Mouse (Mus musculus) midbrain, embryonic 11.5 days (tissue): ENCODE data around the gene Rerg. TPM values are rescaled to one million over a fixed set of nuclear protein-coding genes. Genes with fewer than 3 reads are reported as not detected.

Experiments
- ATAC-seq: fragments of 200-750 bp; cut with Nextera tagmentation; 2 replicates; pipeline ENCODE4 v1.8.0; 2017; ENCODE audit warnings: moderate TSS enrichment, moderate library complexity; ENCODE audit not compliant: low FRiP score
- DNase-seq: peaks from one replicate; pipeline ENCODE4 v3.0.0; 2015; ENCODE audit warnings: low spot score; ENCODE audit errors: missing footprints
- H3K27ac ChIP-seq: fragments of 300-500 bp; sonication (generic); 2 replicates; pipeline ENCODE4 v1.5.1; 2014; ENCODE audit warnings: low read depth, low read length
- H3K27me3 ChIP-seq: fragments of 300-500 bp; sonication (generic); 2 replicates; pipeline ENCODE4 v1.6.1; 2014; ENCODE audit warnings: mild to moderate bottlenecking, low read length, moderate library complexity, mixed read lengths; ENCODE audit not compliant: control insufficient read depth, insufficient read depth
- H3K36me3 ChIP-seq: fragments of 300-500 bp; sonication (generic); 2 replicates; pipeline ENCODE4 v1.6.1; 2014; ENCODE audit warnings: mild to moderate bottlenecking, low read length, moderate library complexity, mixed read lengths; ENCODE audit not compliant: control insufficient read depth, insufficient read depth
- H3K4me1 ChIP-seq: fragments of 300-500 bp; sonication (generic); 2 replicates; pipeline ENCODE4 v1.6.1; 2014; ENCODE audit warnings: low read length; ENCODE audit not compliant: control insufficient read depth, insufficient read depth
- H3K4me2 ChIP-seq: fragments of 300-500 bp; sonication (generic); 2 replicates; pipeline ENCODE4 v1.6.1; 2014; ENCODE audit warnings: mild to moderate bottlenecking, moderate library complexity
- H3K4me3 ChIP-seq: fragments of 300-500 bp; sonication (generic); 2 replicates; pipeline ENCODE4 v1.5.1; 2014; ENCODE audit warnings: low read depth, low read length
- H3K9ac ChIP-seq: fragments of 300-500 bp; sonication (generic); 2 replicates; pipeline ENCODE4 v1.6.1; 2014; ENCODE audit warnings: low read length
- H3K9me3 ChIP-seq: fragments of 300-500 bp; sonication (generic); 2 replicates; pipeline ENCODE4 v1.6.1; 2016; ENCODE audit warnings: low read length; ENCODE audit not compliant: control insufficient read depth
- WGBS: fragments of 180-500 bp; shearing (Covaris S2); extraction: QIAGEN DNeasy Blood & Tissue Kit; methylation state at CpG from one replicate; pipeline ENCODE4 v1.1.7; 2014; 5-methylcytosine and 5-hydroxymethylcytosine counted together
- polyA plus RNA-seq: library from polyadenylated mRNA; unstranded; fragments of >200 nt; fragmentation: Nextera tagmentation; extraction: Ambion mirVana; gene quantifications from 2 replicates; pipeline ENCODE4 v1.2.1, GENCODE M21; 2014

The Rerg gene
- polyA plus RNA-seq, 1 experiment from 2014 or later = 1.00 TPM

DNA sequence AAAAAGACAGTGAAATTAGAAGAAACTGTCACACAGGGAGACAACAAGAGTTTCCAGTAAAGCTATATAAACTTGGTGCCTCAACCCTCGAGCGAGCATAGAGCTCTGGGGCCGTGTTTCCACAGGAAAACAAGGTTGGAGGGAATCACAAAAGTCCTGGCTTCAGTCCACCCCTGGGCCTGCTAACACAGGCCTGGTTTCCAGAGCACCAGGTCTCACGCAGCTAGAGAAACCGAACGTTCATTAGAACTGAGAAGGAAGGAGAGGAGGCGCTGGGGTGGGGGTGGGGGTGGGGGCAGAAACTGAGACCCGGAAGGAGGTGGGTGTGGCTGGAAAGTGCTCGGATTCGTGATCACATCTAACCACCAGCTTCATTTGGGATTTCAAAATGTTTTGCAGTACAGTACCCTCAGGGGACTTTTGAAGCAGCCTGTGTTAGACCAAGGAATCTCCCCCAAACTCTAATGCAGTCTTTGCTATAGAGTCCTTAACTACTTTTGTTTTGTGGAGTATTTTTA, 67.6 kb downstream of the Rerg start:
- H3K4me3 ChIP-seq = no peak overlapping the region
- DNase-seq (no peak), ATAC-seq (no peak)
- H3K9me3 ChIP-seq = no peaks in the 10 kb centered on the region
- H3K4me2 ChIP-seq = no peak overlapping the region
- no peaks in the 10 kb centered on the region for H3K36me3 ChIP-seq
- H3K4me1 ChIP-seq = no peaks in the 10 kb centered on the region
- H3K27me3 ChIP-seq = no peaks in the 10 kb centered on the region
- 60% methylated on average over 10 of the region's 10 CpGs for WGBS
- no peak overlapping the region for H3K27ac ChIP-seq
- no peak overlapping the region for H3K9ac ChIP-seq

DNA sequence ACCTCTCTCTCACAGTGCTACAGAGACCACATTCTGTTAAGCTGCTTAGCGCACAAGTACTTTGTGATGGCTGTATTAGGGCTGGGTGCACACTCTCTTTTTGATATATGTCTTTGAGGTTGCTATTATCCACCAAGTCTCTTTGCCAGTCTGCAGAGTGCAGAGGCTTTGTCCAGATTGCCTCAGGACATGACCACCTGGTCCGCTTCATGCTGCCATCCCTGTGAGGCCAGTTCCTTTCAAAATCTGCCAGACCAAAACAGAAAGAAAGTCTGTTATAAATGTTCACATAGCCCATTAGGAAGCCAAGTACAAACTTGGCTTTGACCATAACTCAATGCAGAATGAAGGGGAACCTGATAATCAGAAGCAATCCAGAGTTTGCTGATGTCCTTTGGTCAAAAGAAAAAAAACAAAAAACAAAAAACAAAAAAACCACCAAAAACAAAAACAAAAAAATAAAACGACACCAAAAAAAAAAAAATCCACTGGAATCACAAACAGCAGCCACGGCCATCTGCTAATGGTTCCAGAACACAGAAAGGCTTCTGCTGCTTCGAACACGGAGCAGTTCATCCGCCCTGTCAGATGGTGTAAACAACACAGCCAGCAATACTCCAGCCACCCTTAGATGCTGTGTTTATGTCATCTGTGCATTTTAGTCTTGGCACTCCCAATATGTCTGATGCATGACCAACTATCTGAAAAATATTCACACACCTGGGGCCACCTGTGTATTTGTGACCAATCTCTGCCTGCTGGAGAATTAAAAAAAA, 68.2 kb downstream of the Rerg start:
- no peak overlapping the region for H3K27ac ChIP-seq
- no peak for ATAC-seq
- H3K4me1 ChIP-seq = no peaks in the 10 kb centered on the region
- 87% methylated on average over 7 of the region's 7 CpGs for WGBS
- no peak overlapping the region for H3K9ac ChIP-seq
- no peaks in the 10 kb centered on the region for H3K9me3 ChIP-seq
- no peak overlapping the region for H3K4me3 ChIP-seq
- H3K27me3 ChIP-seq = no peaks in the 10 kb centered on the region
- H3K36me3 ChIP-seq = no peaks in the 10 kb centered on the region
- H3K4me2 ChIP-seq = no peak overlapping the region
- no peak for DNase-seq

DNA sequence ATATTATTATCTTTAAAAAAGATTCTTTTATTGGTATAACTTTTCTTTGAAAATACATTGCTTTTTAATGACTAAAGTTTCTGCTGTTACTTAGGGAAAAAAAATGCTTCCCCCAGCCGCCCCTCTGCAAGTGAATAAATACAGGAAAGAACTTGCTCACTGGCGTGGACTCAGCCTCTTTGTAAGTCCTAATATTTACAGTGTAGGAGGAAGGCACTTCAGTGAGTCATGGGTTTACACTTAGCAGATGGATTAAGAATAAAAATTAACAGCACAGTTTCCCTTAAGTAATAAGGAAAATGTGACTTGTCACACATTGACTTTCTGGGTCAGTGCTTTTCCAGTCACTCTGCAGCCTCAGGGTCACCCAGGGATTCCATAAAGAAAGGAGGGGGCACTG, 70.0 kb downstream of the Rerg start:
- no peaks in the 10 kb centered on the region for H3K9me3 ChIP-seq

DNA sequence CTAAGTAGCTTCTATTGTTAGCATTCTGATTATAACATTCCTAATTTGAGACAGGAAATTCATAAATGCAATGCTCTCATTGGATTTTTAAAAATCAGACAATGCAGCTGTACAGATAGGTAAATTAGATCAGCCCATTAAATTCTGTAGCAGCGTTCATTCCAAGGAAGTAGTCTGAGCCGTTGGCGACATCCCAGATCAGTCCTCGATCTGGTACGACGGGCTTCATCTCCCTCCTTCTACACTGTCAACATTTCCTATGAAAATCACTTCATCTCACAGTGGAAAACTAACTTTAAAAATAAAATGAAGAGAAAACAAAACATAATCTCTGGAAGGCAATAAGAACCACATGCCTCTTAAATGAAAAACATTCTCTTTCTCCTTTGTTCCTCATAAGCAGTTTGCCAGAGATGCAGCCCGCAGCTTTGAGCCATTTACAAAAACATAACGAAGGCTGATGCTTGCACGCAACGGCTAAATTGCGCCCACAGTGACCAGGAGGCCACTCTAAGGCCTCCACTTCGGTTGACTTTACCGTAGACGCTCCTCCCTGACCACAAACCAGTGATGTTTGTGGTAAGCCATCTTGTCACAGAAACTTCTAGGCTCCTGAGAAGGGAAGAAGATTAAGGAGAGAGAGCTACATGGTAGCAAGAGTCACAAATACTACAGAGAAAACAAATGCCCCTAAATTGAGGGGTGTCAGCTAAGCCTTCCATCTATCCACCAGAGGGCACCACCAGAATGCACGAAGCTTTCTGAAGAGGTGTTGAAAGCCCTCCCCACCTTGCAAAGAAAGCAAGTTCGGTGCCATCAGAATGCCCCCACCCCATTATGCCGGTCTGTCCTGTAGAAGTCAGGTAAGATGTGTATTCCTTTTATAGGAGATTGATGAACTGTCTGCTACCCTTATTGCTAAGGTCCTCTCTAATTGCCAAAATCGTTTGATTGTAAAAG, 71.8 kb downstream of the Rerg start:
- Histone ChIP-seq H3K4me3 (no peak overlapping the region), H3K9ac (no peak overlapping the region), H3K9me3 (no peaks in the 10 kb centered on the region), H3K4me1 (no peaks in the 10 kb centered on the region), H3K4me2 (no peak overlapping the region), H3K27ac (no peak overlapping the region), H3K36me3 (no peaks in the 10 kb centered on the region), H3K27me3 (no peaks in the 10 kb centered on the region)
- ATAC-seq = 0 out of 2 replicates have a peak, but pooled peaks have one; percentile 30
- peak; percentile 86 for DNase-seq
- 73% methylated on average over 18 of the region's 18 CpGs for WGBS

More for the DNA sequence above, 70.0 kb downstream of the Rerg start:
- ATAC-seq (no peak), DNase-seq (no peak)
- 68% methylated on average over 2 of the region's 2 CpGs for WGBS
- Histone ChIP-seq H3K4me2 (no peak overlapping the region), H3K36me3 (no peaks in the 10 kb centered on the region), H3K27ac (no peak overlapping the region), H3K9ac (no peak overlapping the region), H3K4me1 (no peaks in the 10 kb centered on the region), H3K4me3 (no peak overlapping the region), H3K27me3 (no peaks in the 10 kb centered on the region)

DNA sequence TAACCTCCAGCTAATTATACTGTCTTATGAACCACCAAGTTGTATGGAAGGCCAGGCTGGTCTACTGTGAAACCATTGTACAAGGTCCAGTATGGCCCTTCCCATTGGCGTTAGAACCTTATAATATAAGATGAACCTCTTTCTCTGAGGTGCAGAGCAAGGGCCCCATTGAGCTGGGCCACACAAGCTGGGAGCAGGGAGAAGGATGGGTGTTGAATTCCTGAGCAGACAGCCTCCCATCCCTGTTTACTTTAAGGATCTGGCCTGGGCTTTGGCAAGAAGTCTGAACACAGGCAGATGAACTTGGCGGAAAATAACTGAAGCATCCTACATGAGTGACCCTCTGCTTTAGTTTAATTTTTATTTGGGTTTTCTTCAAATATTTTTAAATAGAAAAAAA, 75.8 kb downstream of the Rerg start:
- Histone ChIP-seq H3K4me1 (no peaks in the 10 kb centered on the region), H3K27ac (no peak overlapping the region), H3K27me3 (no peaks in the 10 kb centered on the region), H3K9me3 (no peaks in the 10 kb centered on the region), H3K36me3 (no peaks in the 10 kb centered on the region), H3K4me2 (no peak overlapping the region), H3K4me3 (no peak overlapping the region), H3K9ac (no peak overlapping the region)
- DNase-seq (no peak), ATAC-seq (no peak)
- 83% methylated on average over 2 of the region's 2 CpGs for WGBS

DNA sequence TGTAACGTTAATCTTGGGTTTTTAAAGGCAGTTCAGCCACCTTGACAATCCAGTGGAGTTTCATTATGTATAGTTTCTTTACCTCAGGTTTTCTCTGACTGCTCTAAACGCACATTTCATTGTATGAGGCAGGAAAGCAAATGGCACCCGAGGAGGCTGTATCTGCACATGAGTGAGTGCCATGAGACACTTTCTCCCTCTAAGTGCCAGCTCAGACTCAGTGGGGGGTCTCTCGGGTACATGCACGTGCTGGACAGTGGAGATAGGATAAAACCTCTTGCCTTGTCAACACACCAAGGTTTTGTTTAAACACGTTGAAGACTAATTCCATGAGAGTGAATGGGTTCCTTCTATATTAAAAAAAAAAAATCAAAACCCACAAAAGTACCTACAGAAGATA, 81.8 kb downstream of the Rerg start:
- 84% methylated on average over 6 of the region's 6 CpGs for WGBS

DNA sequence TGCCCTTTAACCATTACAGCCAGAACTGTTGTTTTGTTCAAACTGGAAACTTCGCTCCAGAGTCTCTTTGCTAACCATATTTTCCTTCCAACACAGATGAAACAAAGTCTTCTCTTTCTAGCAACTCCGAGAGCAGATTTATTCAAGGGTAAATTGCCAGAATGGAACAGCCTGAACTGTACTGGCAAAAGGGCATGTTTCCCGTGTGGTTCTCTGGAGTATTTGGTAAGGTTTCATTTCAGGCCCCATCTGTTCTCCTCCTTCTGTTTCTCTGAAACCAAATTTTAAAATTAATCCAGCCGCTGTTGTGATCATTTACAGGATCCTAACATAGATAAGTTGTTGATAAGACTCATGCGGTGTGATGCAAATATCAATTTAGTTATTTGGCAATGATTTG, 82.3 kb downstream of the Rerg start:
- no peak for DNase-seq
- Histone ChIP-seq H3K4me3 (no peak overlapping the region), H3K9ac (no peak overlapping the region), H3K27ac (no peak overlapping the region), H3K4me1 (no peaks in the 10 kb centered on the region), H3K4me2 (no peak overlapping the region), H3K27me3 (no peaks in the 10 kb centered on the region), H3K36me3 (no peaks in the 10 kb centered on the region), H3K9me3 (no peaks in the 10 kb centered on the region)
- no peak for ATAC-seq
- WGBS = 86% methylated on average over 5 of the region's 5 CpGs

More for the DNA sequence above, 81.8 kb downstream of the Rerg start:
- H3K4me2 ChIP-seq = no peak overlapping the region
- ATAC-seq = no peak
- H3K27me3 ChIP-seq = no peaks in the 10 kb centered on the region
- no peaks in the 10 kb centered on the region for H3K4me1 ChIP-seq
- H3K36me3 ChIP-seq = no peaks in the 10 kb centered on the region
- no peak overlapping the region for H3K27ac ChIP-seq
- no peak for DNase-seq
- no peaks in the 10 kb centered on the region for H3K9me3 ChIP-seq
- H3K9ac ChIP-seq = no peak overlapping the region
- H3K4me3 ChIP-seq = no peak overlapping the region

DNA sequence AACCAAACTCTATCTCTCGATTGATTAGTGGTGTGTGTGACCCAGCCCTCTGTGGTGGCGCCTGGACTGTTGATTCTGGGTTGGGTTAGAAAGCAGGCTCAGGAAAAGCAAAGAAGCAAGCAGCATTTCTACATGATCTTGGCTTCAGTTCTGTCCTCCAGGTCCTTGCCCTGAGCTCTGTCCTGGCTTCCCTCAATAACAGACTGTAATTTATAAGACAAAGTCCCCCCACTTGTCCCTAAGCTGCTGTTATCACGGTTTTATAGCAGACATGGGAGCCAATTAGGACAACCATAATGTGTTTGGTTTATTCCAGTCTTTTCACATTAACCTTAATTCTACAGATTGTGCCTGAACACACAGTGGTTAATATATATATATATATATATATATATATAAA, 82.8 kb downstream of the Rerg start:
- Histone ChIP-seq H3K4me3 (no peak overlapping the region), H3K27me3 (no peaks in the 10 kb centered on the region), H3K9me3 (no peaks in the 10 kb centered on the region), H3K27ac (no peak overlapping the region), H3K4me1 (no peaks in the 10 kb centered on the region), H3K36me3 (no peaks in the 10 kb centered on the region), H3K4me2 (no peak overlapping the region), H3K9ac (no peak overlapping the region)
- 90% methylated on average over 3 of the region's 3 CpGs for WGBS
- ATAC-seq = no peak
- no peak for DNase-seq

DNA sequence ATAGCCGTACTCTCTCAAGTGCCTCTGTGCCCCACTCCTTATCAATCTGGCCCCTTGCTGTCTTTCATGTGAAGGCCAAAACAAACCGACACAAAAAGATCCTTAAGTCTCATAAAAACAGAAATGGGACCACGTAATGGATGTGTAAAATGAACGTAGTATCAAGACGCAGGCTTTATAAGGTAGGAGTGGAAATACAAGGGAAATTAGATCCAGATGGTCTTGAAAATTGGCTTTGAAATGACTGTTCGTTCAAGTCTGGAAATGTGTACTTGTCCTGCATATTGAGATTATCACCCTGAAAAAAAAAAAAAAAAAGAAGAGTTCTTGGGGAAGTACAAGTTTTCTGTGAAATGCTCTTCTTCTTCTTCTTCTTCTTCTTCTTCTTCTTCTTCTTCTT, 90.6 kb downstream of the Rerg start:
- no peaks in the 10 kb centered on the region for H3K36me3 ChIP-seq
- no peak for ATAC-seq
- no peaks in the 10 kb centered on the region for H3K4me1 ChIP-seq
- H3K4me2 ChIP-seq = no peak overlapping the region
- H3K9me3 ChIP-seq = no peaks in the 10 kb centered on the region
- no peak overlapping the region for H3K4me3 ChIP-seq
- H3K9ac ChIP-seq = no peak overlapping the region
- H3K27me3 ChIP-seq = no peaks in the 10 kb centered on the region
- no peak for DNase-seq
- H3K27ac ChIP-seq = no peak overlapping the region
- 92% methylated on average over 6 of the region's 6 CpGs for WGBS
